Mouse (Mus musculus) yolk sac, embryonic 10.5 days (tissue): Measurements from ENCODE around the gene Atxn7l1.

Experiments
- DNase-seq: peaks from one replicate; pipeline ENCODE4 v3.0.0-alpha.2; 2017; ENCODE audit warnings: low spot score

Gene Atxn7l1

GRCm38 (mm10) chr12:33325424-33325823, 177.9 kb downstream of the Atxn7l1 start:
- no peak for DNase-seq

- DNase-seq: no peak
Observed at GRCm38 (mm10) chr12:33332046-33332445, 184.6 kb downstream of the Atxn7l1 start.

GRCm38 (mm10) chr12:33332796-33333195, 185.3 kb downstream of the Atxn7l1 start:
- DNase-seq: no peak

- DNase-seq: peak; percentile 55
Observed at GRCm38 (mm10) chr12:33333914-33334313, 186.4 kb downstream of the Atxn7l1 start.

GRCm38 (mm10) chr12:33334511-33334910, 187.0 kb downstream of the Atxn7l1 start:
- DNase-seq: no peak

- DNase-seq: no peak
Observed at GRCm38 (mm10) chr12:33334951-33335350, 187.5 kb downstream of the Atxn7l1 start.

- no peak for DNase-seq
Observed at GRCm38 (mm10) chr12:33335410-33335809, 187.9 kb downstream of the Atxn7l1 start.

GRCm38 (mm10) chr12:33336561-33337125, 189.2 kb downstream of the Atxn7l1 start:
- DNase-seq: no peak

- no peak for DNase-seq
Observed at GRCm38 (mm10) chr12:33337289-33337688, 189.8 kb downstream of the Atxn7l1 start.

- peak; percentile 40 for DNase-seq
Observed at GRCm38 (mm10) chr12:33338170-33338569, 190.7 kb downstream of the Atxn7l1 start.

GRCm38 (mm10) chr12:33339822-33340221, 192.3 kb downstream of the Atxn7l1 start:
- no peak for DNase-seq

- no peak for DNase-seq
Observed at GRCm38 (mm10) chr12:33340698-33341097, 193.2 kb downstream of the Atxn7l1 start.

- DNase-seq: no peak
Observed at GRCm38 (mm10) chr12:33341351-33341892, 193.9 kb downstream of the Atxn7l1 start.

GRCm38 (mm10) chr12:33344970-33345772, 197.7 kb downstream of the Atxn7l1 start:
- DNase-seq: no peak

GRCm38 (mm10) chr12:33345773-33346435, 198.4 kb downstream of the Atxn7l1 start:
- no peak for DNase-seq

GRCm38 (mm10) chr12:33352671-33353070, 205.2 kb downstream of the Atxn7l1 start:
- no peak for DNase-seq

GRCm38 (mm10) chr12:33358345-33358744, 210.9 kb downstream of the Atxn7l1 start:
- DNase-seq: no peak

GRCm38 (mm10) chr12:33359209-33359608, 211.7 kb downstream of the Atxn7l1 start:
- DNase-seq: no peak

- no peak for DNase-seq
Observed at GRCm38 (mm10) chr12:33359878-33360482, 212.5 kb downstream of the Atxn7l1 start.

- no peak for DNase-seq
Observed at GRCm38 (mm10) chr12:33360729-33361128, 213.2 kb downstream of the Atxn7l1 start.

- no peak for DNase-seq
Observed at GRCm38 (mm10) chr12:33364511-33364910, 217.0 kb downstream of the Atxn7l1 start.

GRCm38 (mm10) chr12:33365133-33365532, 217.6 kb downstream of the Atxn7l1 start:
- DNase-seq: no peak
